Mouse (Mus musculus) mouse embryonic stem cell (cell line): ENCODE measurements at regions not wholly inside any gene's neighbourhood (a gene's known extent, or its start where the extent isn't known, plus 50 kb on each side); places are given as distances from the start of the nearest gene placed in this dataset.

Experiments used
- in situ Hi-C, 2 experiments: fragments of 300-500 bp; cut with MboI; formaldehyde crosslinking; loops; 1 replicate in 1 of 2; 3 replicates in 1 of 2; pipeline ENCODE4 v1.14.3; 2019 to 2020; ENCODE audit warnings: low sequenced_read_pairs in 2 of 2, low pct_unique_long_range_greater_than_20kb in 1 of 2, mixed read lengths in 1 of 2; ENCODE audit not compliant: unreplicated experiment in 1 of 2

GRCm38 (mm10) chr4:48725660-48726348 is 62.5 kb downstream of the Cavin4 start:
- in situ Hi-C loops: no loop called here

DNA sequence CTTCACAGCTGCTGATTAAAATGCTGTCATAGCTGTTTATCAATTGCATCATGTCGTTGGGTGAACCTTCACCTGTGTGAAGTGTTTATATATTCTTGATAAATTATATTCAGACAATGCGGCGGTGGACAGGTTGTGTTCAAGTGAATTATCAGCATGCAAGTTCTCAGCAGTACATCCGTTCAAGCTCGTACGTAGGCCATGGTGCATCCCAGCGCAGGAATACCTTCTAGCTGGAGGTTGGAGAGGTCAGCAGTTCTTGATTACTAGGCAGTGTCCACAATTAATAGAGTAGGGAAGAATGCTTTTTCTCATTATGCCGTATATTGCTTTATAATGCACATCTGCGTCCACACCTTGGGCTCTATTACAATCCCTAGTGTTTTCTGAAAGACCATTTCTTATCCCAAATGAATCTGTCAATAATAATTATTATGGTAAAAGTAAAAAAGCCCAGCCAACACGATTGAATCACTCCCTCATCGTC is 63.1 kb downstream of the Cavin4 start:
- in situ Hi-C loops: no loop called here

DNA sequence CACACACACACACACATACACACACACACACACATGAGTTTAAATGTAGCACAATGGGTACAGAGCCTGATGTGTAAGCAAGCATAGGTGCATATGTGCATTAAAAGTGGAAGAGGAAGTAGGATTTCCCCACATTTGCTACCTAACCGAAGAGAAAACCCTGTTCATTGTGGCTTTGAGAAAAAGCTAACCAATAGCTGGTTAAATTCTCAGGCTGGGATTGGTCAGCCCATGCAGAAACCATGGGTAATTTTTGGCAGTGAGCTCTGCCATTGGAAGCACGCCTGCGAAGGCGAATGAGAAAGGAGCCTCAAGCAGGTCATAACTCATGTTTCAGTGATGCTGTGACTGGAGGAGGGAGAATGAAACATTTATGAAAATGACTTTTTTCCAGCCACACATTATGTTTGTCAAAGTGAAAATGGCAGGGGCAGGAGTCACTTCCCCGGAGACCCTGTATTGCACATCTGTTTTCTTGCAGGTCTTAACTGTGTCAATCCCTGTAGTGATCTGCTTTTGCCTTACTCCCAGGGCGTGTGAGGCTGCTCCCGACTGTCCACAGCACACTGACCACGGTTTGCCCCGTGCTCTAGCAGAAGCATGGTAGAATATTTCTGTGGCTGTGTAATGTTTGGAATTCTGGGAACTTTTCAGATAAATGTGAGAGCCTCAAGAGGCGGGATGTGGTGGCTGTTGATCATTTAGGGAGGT is 71.7 kb downstream of the Cavin4 start:
- in situ Hi-C loops: no loop called here

DNA sequence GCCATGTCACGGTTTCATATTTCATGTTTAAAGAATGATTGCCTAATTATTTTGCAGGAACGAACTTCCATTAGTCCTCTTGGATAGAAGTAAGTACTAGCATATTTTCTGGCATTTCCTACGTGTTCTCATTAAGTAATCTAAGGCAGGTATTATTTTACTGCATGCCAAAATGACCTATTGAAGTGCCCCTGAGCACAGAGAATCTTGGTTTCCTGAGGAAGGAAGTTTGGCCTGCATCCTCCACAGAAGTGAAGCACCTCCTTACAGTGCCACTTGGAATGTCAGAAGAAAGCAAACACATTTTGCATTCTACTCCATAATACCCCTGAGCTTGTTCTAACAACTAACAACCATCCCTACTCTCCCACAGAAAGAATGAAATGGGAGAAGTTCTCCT is 82.9 kb downstream of the Cavin4 start:
- in situ Hi-C loops: no loop called here

- in situ Hi-C loops: no loop called here
Measured at GRCm38 (mm10) chr4:48749566-48749965, 86.3 kb downstream of the Cavin4 start.

DNA sequence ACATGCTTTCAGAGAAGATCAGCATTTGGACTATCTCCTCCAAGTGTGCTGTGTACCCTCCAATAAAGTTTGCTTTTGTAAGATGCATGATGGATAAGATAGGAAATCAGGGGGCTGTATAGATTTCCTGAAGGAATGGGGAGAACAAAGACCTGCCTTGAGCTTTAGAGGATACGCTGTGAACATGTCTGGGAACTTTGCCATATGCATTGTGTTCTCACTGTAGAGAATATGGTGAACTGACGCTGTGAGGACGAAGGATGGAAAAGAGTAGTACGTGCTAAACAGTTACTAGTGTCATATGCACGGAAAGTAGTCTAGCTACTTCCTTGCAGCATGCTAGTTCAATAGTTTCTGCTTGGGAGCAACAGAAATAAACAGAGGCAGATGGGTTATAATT is 86.8 kb downstream of the Cavin4 start:
- in situ Hi-C loops: no loop called here

DNA sequence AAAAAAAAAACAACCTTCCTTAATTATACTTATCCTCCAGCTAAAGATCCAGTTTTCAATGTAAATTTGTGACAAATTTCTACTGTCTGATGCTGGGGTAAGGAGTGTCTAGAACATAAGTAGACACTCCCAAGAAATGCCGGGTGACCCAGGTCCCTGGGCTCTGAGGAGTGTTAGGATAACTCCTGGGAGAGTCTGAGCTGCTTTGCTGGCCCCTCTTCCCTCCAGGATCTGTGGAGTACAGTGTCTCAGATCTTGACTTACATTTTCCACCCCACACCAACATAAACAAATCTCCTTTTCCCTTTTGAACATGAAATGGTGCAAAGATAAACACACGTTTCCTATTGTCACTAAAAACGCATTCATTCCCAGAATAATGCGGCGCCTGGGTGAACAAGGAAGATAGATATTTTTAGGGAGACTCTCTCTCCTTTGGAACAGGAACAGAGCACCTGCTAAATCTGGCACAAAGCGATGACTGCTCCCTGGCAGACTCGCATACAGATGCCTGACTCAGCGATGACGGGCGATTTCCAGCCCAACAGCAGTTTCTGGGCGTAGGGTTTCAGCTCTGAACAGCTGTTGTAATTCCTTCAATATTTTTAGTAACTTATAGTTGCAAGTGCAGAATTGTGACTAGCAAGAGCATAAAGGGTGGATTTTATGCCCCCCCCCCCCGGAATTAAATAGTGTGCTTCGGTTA is 91.3 kb downstream of the Cavin4 start:
- in situ Hi-C loops: no loop called here

GRCm38 (mm10) chr4:48760625-48761024 is 97.3 kb downstream of the Cavin4 start:
- in situ Hi-C loops: no loop called here

DNA sequence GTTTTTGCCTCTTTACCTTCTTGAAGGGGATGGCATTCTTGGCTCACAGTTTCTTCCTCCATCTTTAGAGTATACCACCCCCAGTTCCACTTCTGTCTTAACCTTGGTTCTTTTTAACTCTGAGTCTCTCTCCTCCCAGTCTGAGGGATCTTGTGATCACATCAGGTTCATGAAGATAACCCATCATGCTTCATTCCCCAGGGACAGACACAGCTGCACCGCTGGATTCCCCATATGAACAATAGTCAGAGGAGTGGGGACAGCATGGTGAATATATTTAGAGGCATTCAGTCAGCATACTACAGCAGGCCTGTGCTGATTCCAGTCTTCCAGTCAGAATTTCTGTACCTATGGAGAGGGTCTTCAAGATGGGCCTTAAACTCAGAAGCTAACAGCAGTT is 103.1 kb downstream of the Cavin4 start:
- in situ Hi-C loops: no loop called here

GRCm38 (mm10) chr4:48770403-48770953 is 107.2 kb downstream of the Cavin4 start:
- in situ Hi-C loops: no loop called here

GRCm38 (mm10) chr4:48770954-48771665 is 107.8 kb downstream of the Cavin4 start:
- in situ Hi-C loops: no loop called here

GRCm38 (mm10) chr4:48771836-48772235 is 108.5 kb downstream of the Cavin4 start:
- in situ Hi-C loops: no loop called here

DNA sequence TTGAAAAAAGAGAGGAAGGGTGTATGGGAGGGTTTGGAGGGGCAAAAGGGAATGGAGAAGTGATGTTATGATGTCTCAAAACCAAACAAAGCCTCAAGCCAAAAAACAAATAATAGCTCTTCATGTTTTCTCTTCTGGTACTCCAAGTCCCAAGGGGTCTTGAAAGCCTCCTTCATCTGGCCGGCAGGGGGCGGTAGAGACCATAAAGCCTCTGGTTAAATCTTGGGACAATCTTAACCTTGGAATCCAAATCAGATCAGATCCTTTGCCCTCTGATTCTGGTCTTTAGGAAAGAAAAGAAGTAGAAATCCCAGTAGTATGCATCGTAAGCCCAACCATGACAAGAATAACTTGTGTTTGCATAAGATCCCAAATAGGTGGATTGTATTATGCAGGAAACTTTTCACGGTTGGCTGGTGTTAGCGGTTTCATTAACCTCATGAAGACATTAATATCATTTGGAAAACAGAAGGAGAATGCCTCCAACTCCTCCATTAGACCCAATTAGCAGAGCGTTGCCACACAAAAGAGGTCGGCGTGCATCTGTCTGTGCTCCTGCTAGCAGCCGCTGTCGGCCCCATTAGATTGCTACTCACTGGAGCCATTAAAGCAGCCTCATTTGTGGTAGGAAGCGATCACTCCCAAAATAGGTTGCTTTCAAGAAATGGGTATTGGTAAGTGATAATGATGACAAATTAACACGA is 116.0 kb downstream of the Cavin4 start:
- in situ Hi-C loops: loop anchor here in 1 of 2 experiments (25.0 kb wide), 1 partner anchor 833 kb away; no protein-coding TSS in a partner anchor

DNA sequence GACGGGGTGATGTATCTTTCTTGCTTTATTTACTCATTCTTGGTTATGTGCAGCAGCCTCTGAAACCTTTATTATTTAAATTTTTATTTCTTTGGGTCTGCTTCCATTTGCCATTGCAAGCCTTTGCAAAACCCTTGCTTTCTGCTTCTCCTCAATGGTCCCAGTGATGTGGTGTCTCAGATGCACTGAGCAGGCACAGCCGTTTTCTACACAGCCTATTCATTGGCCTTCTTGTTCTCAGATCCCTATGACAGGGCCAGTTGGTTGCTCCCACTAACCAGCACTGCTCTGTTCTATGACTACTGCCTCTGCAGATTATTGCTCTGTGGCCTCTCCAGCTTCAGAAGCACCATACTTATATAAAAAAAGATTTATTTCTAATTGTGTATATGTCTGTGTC is 116.6 kb downstream of the Cavin4 start:
- in situ Hi-C loops: loop anchor here in 1 of 2 experiments (10.0 to 25.0 kb wide), 2 partner anchors 525 to 832 kb away; no protein-coding TSS in a partner anchor

DNA sequence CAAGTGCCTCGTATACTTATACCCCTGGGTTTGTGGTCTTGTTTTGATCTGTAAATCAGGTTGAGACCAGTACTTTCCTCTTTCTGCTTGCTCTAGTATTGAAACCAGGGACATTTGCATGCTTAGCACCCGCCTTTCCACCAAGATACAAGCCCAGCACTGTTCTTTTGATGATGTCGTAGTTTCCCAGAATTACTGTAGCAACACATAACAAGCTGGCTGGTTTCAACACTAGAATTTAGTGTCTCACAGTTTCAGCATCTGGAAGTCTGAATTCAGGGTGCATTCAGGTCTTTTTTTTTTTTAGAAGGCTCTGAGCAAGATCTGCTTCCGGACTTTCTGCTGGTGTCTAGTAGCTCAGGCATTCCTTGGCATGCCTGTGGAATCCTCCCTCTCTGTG is 117.8 kb downstream of the Cavin4 start:
- in situ Hi-C loops: loop anchor here in 1 of 2 experiments (10.0 to 25.0 kb wide), 2 partner anchors 524 to 831 kb away; no protein-coding TSS in a partner anchor

DNA sequence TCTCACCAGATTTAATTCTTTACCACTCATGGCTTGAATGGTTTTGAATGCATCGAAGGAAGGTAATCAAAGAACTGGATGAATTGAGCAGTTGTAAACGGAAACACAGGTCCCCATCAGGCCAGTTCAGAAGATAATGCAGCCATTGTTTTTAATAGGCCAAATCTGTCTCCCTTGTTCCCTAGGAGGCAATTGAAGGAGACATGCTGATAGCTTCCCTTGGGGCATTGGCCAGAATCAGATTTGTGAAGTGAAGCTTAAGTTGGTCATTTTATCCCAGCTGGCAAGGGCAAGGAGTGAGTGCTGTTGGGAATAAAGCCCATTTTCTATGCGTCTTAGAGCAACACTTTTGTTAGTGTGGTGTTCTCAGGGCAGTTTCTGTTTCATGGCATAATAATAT is 119.4 kb downstream of the Cavin4 start:
- in situ Hi-C loops: loop anchor here in 1 of 2 experiments (10.0 to 25.0 kb wide), 2 partner anchors 522 to 830 kb away; no protein-coding TSS in a partner anchor

DNA sequence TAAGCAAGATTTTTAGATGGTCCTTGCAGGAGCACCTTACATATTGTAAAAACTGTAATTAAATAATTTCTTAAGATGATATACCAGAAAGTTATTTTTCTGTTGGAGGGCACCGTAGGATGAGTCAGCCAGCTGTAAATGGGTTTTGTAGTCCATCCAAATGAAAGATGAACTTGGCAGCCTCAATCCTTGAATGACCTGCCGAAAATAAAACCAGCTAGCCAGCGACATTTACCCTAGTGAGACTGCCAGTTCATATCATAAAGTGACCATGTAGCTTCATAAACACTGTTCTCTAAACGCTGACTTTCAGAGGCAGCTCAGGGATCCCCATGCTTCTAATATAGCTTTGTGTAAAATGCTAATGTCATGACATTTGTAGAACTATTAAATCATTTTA is 127.8 kb downstream of the Cavin4 start:
- in situ Hi-C loops: loop anchor here in 1 of 2 experiments (25.0 kb wide), 1 partner anchor 821 kb away; no protein-coding TSS in a partner anchor

DNA sequence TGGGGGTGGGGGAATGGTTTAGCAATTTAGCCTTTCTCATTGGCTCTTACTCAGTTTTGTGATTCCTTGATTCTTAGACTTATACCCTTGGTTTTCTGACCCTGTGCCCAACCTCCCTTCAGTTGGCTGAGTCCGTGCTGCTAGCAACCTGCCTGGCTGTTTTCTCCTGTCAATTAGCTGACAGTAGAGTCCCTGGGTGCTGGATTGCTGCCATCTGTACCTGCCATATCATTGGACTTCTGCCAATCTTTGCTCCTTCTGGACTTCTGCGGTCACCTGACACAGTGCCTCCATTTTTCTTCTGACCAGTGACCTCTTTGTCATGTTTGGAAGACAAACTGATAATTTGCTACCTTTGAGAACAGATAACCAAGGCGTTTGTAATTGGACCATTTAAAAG is 140.5 kb downstream of the Cavin4 start:
- in situ Hi-C loops: no loop called here
